Mouse (Mus musculus) liver, postnatal 0 days (tissue): ENCODE measurements at regions not wholly inside any gene's neighbourhood (a gene's known extent, or its start where the extent isn't known, plus 50 kb on each side); places are given as distances from the start of the nearest gene placed in this dataset.

ENCODE experiments used
- ATAC-seq: fragments of 200-750 bp; cut with Nextera tagmentation; 2 replicates; pipeline ENCODE4 v1.8.0; 2017; ENCODE audit warnings: mild to moderate bottlenecking, moderate library complexity
- DNase-seq: peaks from one replicate; pipeline ENCODE4 v3.0.0-alpha.2; 2016
- H3K27ac ChIP-seq: fragments of 300-500 bp; sonication (generic); 2 replicates; pipeline ENCODE4 v1.5.1; 2014; ENCODE audit warnings: antibody characterized with exemption, moderate library complexity, mild to moderate bottlenecking, low read depth
- H3K27me3 ChIP-seq: fragments of 300-500 bp; sonication (generic); 2 replicates; pipeline ENCODE4 v1.6.1; 2014; ENCODE audit warnings: low read length, control low read depth, mixed read lengths; ENCODE audit not compliant: insufficient read depth
- H3K36me3 ChIP-seq: fragments of 300-500 bp; sonication (generic); replicated peaks from 2 replicates; pipeline ENCODE4 v1.6.1; 2014; ENCODE audit warnings: mild to moderate bottlenecking, control low read depth, low read length, moderate library complexity, mixed read lengths; ENCODE audit not compliant: insufficient read depth
- H3K4me1 ChIP-seq: fragments of 300-500 bp; sonication (generic); 2 replicates; pipeline ENCODE4 v1.6.1; 2014; ENCODE audit warnings: antibody characterized with exemption, mild to moderate bottlenecking, control low read depth; ENCODE audit not compliant: insufficient read depth
- H3K4me2 ChIP-seq: fragments of 300-500 bp; sonication (generic); 2 replicates; pipeline ENCODE4 v1.6.1; 2014; ENCODE audit warnings: low read depth, mild to moderate bottlenecking, low read length, moderate library complexity, mixed read lengths
- H3K4me3 ChIP-seq: fragments of 300-500 bp; sonication (generic); 2 replicates; pipeline ENCODE4 v1.5.1; 2014; ENCODE audit warnings: low read depth, low read length
- H3K9ac ChIP-seq: fragments of 300-500 bp; sonication (generic); replicated peaks from 2 replicates; pipeline ENCODE4 v1.6.1; 2014; ENCODE audit warnings: mild to moderate bottlenecking, moderate library complexity
- H3K9me3 ChIP-seq: fragments of 300-500 bp; sonication (generic); 2 replicates; pipeline ENCODE4 v1.6.1; 2016; ENCODE audit warnings: mild to moderate bottlenecking, control low read depth, low read length, mixed read lengths
- CTCF ChIP-seq: sonication (generic); IDR thresholded peaks from 2 replicates; pipeline ENCODE4 v1.5.1; 2016; ENCODE audit warnings: antibody characterized with exemption, low read depth
- EP300 ChIP-seq: IDR thresholded peaks from 2 replicates; pipeline ENCODE4 v1.6.1; 2016; ENCODE audit warnings: antibody characterized with exemption, low read depth, mild to moderate bottlenecking
- WGBS: fragments of 180-500 bp; shearing (Covaris S2); extraction: QIAGEN DNeasy Blood & Tissue Kit; methylation state at CpG from one replicate; pipeline ENCODE4 v1.1.7; 2014; ENCODE audit not compliant: insufficient replicate concordance; 5-methylcytosine and 5-hydroxymethylcytosine counted together

DNA sequence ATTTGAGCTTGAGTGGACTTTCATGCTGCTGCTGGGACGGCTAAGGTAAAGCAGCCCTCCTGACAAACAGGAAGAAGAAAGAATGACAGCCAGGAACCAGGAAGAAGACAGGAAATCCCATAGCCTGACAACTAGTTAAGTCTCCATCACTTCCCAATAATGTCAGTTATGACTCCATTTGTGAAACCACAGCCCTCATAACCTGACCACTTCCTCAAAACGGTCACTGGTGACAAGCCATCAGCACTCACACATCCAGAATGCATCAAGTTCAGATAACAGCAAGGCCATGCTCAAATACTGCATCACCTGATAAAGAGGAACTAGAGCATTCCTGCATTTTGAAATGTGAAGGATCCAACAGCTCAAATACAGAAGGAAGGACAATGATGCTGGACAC, 288.3 kb downstream of the Zfp706 start:
- no peaks in the 10 kb centered on the region for H3K36me3 ChIP-seq
- no peak overlapping the region for H3K9ac ChIP-seq
- H3K27ac ChIP-seq = no peak overlapping the region
- no peak overlapping the region for H3K4me2 ChIP-seq
- no peak for DNase-seq
- TF ChIP-seq EP300 (no peak; the same call in 1 of the 2 replicates), CTCF (no peak)
- peaks cover 15% of the 10 kb centered on the region for H3K4me1 ChIP-seq
- no peak overlapping the region for H3K4me3 ChIP-seq
- WGBS = 24% methylated on average over 2 of the region's 2 CpGs
- H3K9me3 ChIP-seq = no peaks in the 10 kb centered on the region
- no peaks in the 10 kb centered on the region for H3K27me3 ChIP-seq
- ATAC-seq = no peak

DNA sequence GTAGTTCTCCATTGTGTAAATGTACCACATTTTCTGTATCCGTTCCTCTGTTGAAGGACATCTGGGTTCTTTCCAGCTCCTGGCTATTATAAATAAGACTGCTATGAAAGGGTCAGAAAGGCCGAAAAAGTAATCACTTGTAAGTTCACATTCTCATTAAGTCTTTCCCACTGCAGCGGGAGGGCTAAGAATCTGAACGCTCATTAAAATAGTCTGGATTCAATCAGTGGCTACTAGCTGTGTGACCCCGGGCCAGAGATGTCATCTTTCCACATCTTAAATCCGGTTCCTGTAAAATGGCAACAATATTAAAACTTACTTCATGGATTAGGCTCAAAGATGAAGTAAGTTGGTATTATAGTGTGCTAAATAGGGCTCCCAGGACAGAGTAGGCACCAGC, 289.7 kb downstream of the Zfp706 start:
- Histone ChIP-seq H3K4me2 (no peak overlapping the region), H3K36me3 (no peaks in the 10 kb centered on the region), H3K27me3 (no peaks in the 10 kb centered on the region), H3K4me3 (no peak overlapping the region), H3K9ac (no peak overlapping the region), H3K4me1 (peaks cover 14% of the 10 kb centered on the region), H3K9me3 (no peaks in the 10 kb centered on the region), H3K27ac (no peak overlapping the region)
- ATAC-seq (no peak), DNase-seq (no peak)
- no peak for TF ChIP-seq EP300
- no peak for TF ChIP-seq CTCF
- 82% methylated on average over 6 of the region's 6 CpGs for WGBS

DNA sequence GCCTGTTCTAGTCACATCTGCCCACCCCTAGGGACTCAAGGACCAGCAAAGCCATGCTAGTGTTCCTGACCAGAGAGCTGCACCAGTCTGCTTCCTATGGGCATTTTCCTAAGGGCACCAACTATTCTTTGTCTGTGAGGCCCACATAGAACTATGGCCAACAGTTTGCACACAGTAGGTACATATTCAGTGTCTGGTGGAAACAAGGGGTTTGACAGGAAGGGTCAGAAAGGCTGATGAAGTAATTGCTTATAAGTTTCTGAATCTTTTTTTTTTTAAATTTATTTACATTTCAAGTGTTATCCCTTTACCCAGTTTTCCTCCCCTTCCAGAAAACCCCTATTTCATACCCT, 290.9 kb downstream of the Zfp706 start:
- Histone ChIP-seq H3K4me3 (no peak overlapping the region; the same call in 1 of the 2 replicates), H3K9me3 (no peaks in the 10 kb centered on the region), H3K27me3 (no peaks in the 10 kb centered on the region), H3K9ac (peak overlapping the region; percentile 46; the same call in 1 of the 2 replicates), H3K4me2 (peak overlapping the region; percentile 64), H3K4me1 (peaks cover 9% of the 10 kb centered on the region), H3K36me3 (no peaks in the 10 kb centered on the region), H3K27ac (peak overlapping the region; percentile 73; the same call in 1 of the 2 replicates)
- TF ChIP-seq CTCF = no peak
- no peak for TF ChIP-seq EP300
- ATAC-seq (no peak), DNase-seq (no peak)

DNA sequence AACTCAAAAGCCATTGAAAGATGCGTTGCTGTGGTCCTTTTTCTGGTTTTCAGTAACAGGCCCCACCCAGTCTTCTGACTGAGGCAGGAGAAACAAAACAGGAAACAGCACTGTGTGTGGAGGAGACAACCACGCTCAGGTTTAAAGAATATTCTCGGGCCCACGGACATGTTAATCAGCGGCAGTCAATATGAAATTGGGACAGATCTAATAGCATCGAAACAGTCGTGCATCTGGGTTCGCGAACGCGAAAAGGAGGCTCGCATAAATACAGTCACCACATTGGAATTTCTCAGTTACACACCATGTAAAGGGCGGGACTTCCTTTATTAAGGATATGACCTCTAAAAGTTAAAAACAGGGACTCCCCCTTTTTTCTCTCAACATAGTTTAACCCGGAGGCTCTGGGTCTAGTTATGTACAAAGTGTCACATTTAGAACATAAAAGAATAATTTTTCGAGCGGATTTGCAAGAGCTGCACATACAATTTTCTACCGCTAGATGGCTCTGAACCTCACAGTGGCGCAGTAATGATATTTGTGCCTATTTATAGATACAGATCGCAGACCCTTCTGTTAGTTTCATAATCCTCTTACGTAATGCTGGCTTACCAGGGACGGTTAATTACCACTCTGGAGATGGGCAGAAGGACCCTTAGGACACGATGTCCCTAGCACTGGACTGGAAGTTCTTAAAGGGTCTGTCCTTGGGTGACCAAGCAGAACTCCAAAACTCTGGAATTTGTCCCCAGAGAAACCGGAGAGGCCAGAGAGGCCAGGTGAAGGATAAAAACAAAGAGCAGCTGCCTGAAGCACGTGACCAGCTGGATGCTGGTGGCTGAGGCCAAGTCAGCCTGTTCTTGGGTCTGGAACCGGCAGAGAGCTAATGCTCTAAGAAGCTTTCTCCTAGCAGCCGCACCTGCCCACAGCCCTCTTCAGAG, 291.6 kb downstream of the Zfp706 start:
- Histone ChIP-seq H3K9me3 (no peaks in the 10 kb centered on the region), H3K4me1 (peaks cover 7% of the 10 kb centered on the region; the same call in 1 of the 2 replicates), H3K4me2 (peak overlapping the region; percentile 64), H3K9ac (peak overlapping the region; percentile 46), H3K27me3 (no peaks in the 10 kb centered on the region), H3K27ac (peak overlapping the region; percentile 73), H3K4me3 (peak overlapping the region; percentile 43), H3K36me3 (no peaks in the 10 kb centered on the region)
- peak; percentile 87 for TF ChIP-seq EP300
- peak; percentile 93 for TF ChIP-seq CTCF
- DNase-seq (peak; percentile 62), ATAC-seq (peak; percentile 85)
- 6% methylated on average over 26 of the region's 26 CpGs for WGBS

DNA sequence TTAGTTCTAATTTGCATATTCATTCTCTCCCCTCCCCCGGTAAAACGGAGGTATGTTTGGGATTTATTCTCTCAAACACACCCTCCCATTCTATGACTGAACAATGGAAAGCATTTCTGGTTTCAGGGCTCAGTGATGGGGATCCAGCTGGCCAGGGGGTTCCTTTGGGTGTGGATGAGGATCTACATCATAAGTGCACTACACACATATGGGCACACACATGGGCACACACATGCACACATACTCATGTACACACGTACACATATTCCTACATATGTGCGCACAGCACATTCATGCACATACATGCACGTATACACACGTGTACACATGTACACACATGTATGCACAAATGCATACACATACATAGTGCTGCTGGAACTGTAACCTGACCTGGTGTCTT, 292.4 kb downstream of the Zfp706 start:
- no peak for DNase-seq
- H3K4me2 ChIP-seq = no peak overlapping the region; the same call in 1 of the 2 replicates
- ATAC-seq = no peak
- H3K9me3 ChIP-seq = no peaks in the 10 kb centered on the region
- 84% methylated on average over 6 of the region's 6 CpGs for WGBS
- H3K27ac ChIP-seq = no peak overlapping the region
- H3K27me3 ChIP-seq = no peaks in the 10 kb centered on the region
- H3K9ac ChIP-seq = no peak overlapping the region
- TF ChIP-seq CTCF (no peak), EP300 (no peak)
- no peak overlapping the region for H3K4me3 ChIP-seq
- H3K4me1 ChIP-seq = peaks cover 7% of the 10 kb centered on the region; the same call in 1 of the 2 replicates
- H3K36me3 ChIP-seq = no peaks in the 10 kb centered on the region

DNA sequence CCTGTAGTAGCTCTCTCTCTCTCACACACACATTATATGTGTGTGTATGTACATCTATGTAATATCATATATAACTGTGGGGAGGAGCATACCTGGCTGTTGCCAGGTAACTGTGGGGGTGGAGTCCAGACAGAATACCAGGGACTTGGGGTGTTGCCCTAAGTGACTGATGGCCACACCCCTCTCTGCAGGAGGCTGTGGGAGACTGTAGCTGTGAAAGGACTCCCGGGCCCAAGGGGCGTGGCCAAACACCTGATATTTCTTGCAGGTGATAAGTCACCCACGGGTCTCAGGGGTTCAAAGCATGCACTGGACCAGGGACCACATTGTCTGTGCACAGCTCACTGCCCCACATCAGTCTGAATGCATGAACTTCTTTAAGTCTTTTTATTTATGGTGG, 297.8 kb downstream of the Zfp706 start:
- no peak overlapping the region for H3K4me3 ChIP-seq
- ATAC-seq = no peak
- no peaks in the 10 kb centered on the region for H3K9me3 ChIP-seq
- TF ChIP-seq CTCF (no peak), EP300 (no peak)
- 48% methylated on average over 3 of the region's 3 CpGs for WGBS
- H3K36me3 ChIP-seq = no peaks in the 10 kb centered on the region
- no peak for DNase-seq
- no peak overlapping the region for H3K27ac ChIP-seq
- H3K27me3 ChIP-seq = no peaks in the 10 kb centered on the region
- no peak overlapping the region for H3K9ac ChIP-seq
- peaks cover 4% of the 10 kb centered on the region; the same call in 1 of the 2 replicates for H3K4me1 ChIP-seq
- no peak overlapping the region for H3K4me2 ChIP-seq
